Mouse (Mus musculus) embryonic facial prominence, embryonic 15.5 days (tissue): Measurements from ENCODE around the gene Evi5. TPM values are rescaled to one million over a fixed set of nuclear protein-coding genes. Genes with fewer than 3 reads are reported as not detected.

Experiments used
- ATAC-seq: fragments of 200-750 bp; cut with Nextera tagmentation; 2 replicates; pipeline ENCODE4 v1.8.0; 2017; ENCODE audit warnings: low read depth, moderate TSS enrichment; ENCODE audit not compliant: insufficient number of reproducible peaks, low FRiP score, low TSS enrichment
- H3K27ac ChIP-seq: fragments of 300-500 bp; sonication (generic); replicated peaks from 2 replicates; pipeline ENCODE4 v1.5.1; 2015; ENCODE audit warnings: mild to moderate bottlenecking, inconsistent platforms
- H3K27me3 ChIP-seq: fragments of 300-500 bp; sonication (generic); 2 replicates; pipeline ENCODE4 v1.6.1; 2015; ENCODE audit warnings: inconsistent platforms
- H3K36me3 ChIP-seq: fragments of 300-500 bp; sonication (generic); 2 replicates; pipeline ENCODE4 v1.6.1; 2015; ENCODE audit warnings: mild to moderate bottlenecking, inconsistent platforms
- H3K4me1 ChIP-seq: fragments of 300-500 bp; sonication (generic); 2 replicates; pipeline ENCODE4 v1.6.1; 2015; ENCODE audit warnings: inconsistent platforms
- H3K4me2 ChIP-seq: fragments of 300-500 bp; sonication (generic); replicated peaks from 2 replicates; pipeline ENCODE4 v1.6.1; 2015; ENCODE audit warnings: mild to moderate bottlenecking, inconsistent platforms
- H3K4me3 ChIP-seq: fragments of 300-500 bp; sonication (generic); replicated peaks from 2 replicates; pipeline ENCODE4 v1.5.1; 2015; ENCODE audit warnings: mild to moderate bottlenecking, inconsistent platforms
- H3K9ac ChIP-seq: fragments of 300-500 bp; sonication (generic); 2 replicates; pipeline ENCODE4 v1.6.1; 2015; ENCODE audit warnings: inconsistent platforms
- H3K9me3 ChIP-seq: fragments of 300-500 bp; sonication (generic); replicated peaks from 2 replicates; pipeline ENCODE4 v1.6.1; 2016; ENCODE audit warnings: inconsistent platforms
- WGBS: fragments of 180-500 bp; shearing (Covaris S2); methylation state at CpG from one replicate; pipeline ENCODE4 v1.1.7; 2015; 5-methylcytosine and 5-hydroxymethylcytosine counted together
- polyA plus RNA-seq: library from polyadenylated mRNA; unstranded; fragments of >200 nt; fragmentation: Nextera tagmentation; extraction: Ambion mirVana; gene quantifications from 2 replicates; pipeline ENCODE4 v1.2.1, GENCODE M21; 2015

Evi5 gene
- polyA plus RNA-seq, 1 experiment from 2014 or later: 64.0 TPM

DNA sequence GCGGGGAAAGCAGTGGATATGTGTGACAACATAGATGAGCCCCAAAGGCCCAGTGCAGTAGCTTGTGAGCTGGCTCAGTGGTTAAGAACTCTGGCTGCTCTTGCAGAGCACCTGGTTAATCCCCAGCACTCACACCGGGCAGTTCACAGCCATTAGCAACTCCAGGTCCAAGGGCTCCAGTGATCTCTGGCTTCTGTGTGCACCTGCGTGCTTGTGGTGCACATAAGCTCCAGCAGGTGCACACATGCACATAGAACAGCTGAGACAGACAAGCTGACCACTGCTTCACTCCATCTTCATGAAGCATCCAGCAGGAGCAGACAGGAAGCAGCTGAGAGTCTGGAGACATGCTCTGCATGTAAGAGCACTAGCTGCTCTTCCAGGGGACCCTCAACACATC is 136.6 kb downstream of the Evi5 start:
- no peak overlapping the region for H3K27ac ChIP-seq
- H3K4me3 ChIP-seq: no peak overlapping the region
- WGBS: 69% methylated on average over 3 of the region's 3 CpGs
- ATAC-seq: no peak
- H3K4me1 ChIP-seq: no peaks in the 10 kb centered on the region
- no peak overlapping the region for H3K4me2 ChIP-seq
- no peak overlapping the region for H3K9ac ChIP-seq
- H3K27me3 ChIP-seq: no peaks in the 10 kb centered on the region
- H3K9me3 ChIP-seq: no peaks in the 10 kb centered on the region
- H3K36me3 ChIP-seq: no peaks in the 10 kb centered on the region

DNA sequence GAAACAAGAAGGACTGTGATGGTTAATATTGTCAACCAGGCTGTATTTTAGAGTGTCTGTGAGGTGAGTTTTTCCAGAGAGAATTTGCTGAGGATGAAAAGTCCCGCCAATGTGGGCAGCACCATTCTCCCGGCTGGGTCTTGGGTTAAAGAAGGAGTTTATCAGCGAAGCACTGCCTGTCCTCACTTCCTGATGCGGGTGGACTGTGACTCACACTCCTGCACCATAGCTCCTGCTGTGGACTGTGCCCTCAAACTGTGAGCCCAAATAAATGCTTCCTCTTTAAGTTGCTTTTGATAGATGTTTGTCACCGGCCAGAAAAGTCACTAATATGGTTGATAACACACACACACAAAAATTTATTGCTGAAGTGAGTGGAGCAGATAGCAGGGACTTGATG is 138.7 kb downstream of the Evi5 start:
- Histone ChIP-seq H3K4me3 (no peak overlapping the region), H3K36me3 (no peaks in the 10 kb centered on the region), H3K9me3 (no peaks in the 10 kb centered on the region), H3K4me1 (no peaks in the 10 kb centered on the region), H3K27me3 (peaks cover 2% of the 10 kb centered on the region), H3K27ac (no peak overlapping the region), H3K9ac (no peak overlapping the region), H3K4me2 (no peak overlapping the region)
- WGBS: 82% methylated on average over 5 of the region's 5 CpGs
- ATAC-seq: no peak

DNA sequence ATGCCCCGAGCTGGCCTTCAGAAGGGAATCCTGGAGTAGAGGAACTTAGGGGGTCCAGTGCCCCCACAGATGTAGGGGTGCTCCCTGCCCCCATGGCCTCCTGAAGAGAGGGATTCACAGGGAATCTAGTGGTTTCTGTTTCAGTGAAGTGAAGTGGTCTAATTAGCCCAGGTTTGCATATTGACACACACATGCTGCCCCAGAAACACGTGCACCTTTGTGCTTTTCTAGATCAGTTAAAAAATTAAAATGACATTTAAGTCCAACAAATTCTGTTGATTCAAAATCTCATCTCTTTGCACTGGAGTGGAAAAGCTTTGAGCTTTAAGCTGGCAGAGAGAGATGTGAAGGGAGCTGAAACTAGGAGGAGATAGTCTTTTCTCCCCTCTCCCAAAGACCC is 143.1 kb downstream of the Evi5 start:
- Histone ChIP-seq H3K27ac (no peak overlapping the region), H3K27me3 (peaks cover 36% of the 10 kb centered on the region), H3K9ac (no peak overlapping the region), H3K36me3 (no peaks in the 10 kb centered on the region), H3K4me2 (no peak overlapping the region), H3K9me3 (no peaks in the 10 kb centered on the region), H3K4me1 (peaks cover under 1% of the 10 kb centered on the region), H3K4me3 (no peak overlapping the region)
- ATAC-seq: no peak
- WGBS: 30% methylated on average over 2 of the region's 2 CpGs

DNA sequence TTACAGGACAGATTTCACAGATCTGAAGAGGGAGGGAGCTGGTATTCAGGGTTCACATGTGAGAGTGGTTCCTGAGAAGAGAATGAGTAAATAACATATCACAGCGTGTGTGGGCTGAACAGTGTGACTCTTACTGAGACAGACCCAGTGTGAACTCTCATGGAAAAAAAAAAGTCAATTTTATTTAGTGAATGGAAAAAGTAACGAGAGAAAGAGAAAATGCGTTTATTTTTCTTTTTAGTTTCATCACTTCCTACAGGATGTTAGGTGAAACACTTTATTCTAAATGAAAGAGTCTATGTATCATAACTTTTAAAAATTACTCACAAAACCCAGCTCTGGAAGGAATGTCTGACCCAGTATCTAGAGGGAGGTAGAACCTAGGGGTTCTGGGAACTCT is 143.5 kb downstream of the Evi5 start:
- Histone ChIP-seq H3K9me3 (no peaks in the 10 kb centered on the region), H3K4me1 (peaks cover 5% of the 10 kb centered on the region), H3K27me3 (peaks cover 40% of the 10 kb centered on the region), H3K4me3 (no peak overlapping the region), H3K4me2 (no peak overlapping the region), H3K36me3 (no peaks in the 10 kb centered on the region), H3K27ac (no peak overlapping the region), H3K9ac (no peak overlapping the region)
- 40% methylated on average over 3 of the region's 3 CpGs for WGBS
- no peak for ATAC-seq

DNA sequence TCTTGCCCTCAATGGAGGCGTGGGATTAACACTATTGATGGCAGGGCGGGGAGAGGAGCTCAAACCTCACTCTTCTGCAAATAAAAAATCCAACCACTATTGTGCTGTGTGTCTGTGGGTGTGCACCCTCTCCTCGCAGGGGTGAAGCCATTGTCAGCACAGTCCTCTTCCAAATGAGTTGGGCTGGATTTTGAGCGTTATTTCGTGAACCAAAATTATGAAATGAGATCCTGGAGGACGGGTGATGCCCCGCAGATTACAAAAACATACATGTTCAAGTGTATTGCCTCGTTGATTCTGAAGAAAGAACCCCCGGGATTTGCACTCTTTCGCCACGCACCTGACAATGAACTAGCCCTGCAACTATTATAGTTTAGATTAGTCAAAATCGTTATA is 147.9 kb downstream of the Evi5 start:
- Histone ChIP-seq H3K9ac (no peak overlapping the region), H3K9me3 (no peaks in the 10 kb centered on the region), H3K4me2 (peak overlapping the region; percentile 46), H3K4me3 (peak overlapping the region; percentile 33), H3K4me1 (peaks cover 44% of the 10 kb centered on the region), H3K27me3 (peaks cover 82% of the 10 kb centered on the region), H3K36me3 (no peaks in the 10 kb centered on the region), H3K27ac (no peak overlapping the region)
- WGBS: 16% methylated on average over 12 of the region's 12 CpGs
- ATAC-seq: no peak

DNA sequence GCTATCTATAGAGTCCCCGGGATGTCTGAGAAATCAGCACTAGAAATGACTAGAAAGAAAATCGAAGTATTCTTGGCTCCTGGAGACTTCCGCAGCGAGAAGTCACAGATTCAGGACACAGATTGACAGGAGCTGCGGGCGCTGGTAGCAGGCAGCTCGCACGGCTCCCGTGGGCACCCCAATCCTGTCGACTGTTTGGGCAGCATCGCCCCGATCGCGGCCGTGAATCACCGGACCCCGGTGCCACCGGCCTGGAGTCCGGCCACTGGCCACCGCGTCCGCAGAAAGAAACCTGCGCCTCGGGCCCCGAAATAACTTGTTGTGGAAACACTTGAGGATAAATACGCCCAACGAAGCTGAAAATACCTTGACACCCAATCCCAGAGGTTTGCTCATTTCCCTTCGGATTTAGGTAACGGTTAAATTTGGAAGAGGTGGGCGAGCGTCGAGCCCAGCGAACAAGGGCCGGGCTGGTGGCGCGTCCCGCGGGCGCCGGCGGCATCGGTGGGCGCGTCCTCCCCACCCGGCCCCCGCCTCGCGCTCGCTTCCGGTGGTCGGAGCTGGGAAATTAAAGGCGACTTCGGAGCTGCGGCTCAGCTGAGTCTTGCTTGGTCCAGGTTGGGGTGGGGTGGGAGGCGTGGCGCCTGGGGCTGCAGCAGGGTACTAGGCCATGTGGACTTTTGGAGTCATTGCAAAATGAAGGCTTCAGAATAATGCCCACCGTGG is 148.5 kb downstream of the Evi5 start:
- Histone ChIP-seq H3K4me1 (peaks cover 50% of the 10 kb centered on the region), H3K9me3 (no peaks in the 10 kb centered on the region), H3K27ac (no peak overlapping the region), H3K4me2 (peak overlapping the region; percentile 46), H3K36me3 (no peaks in the 10 kb centered on the region), H3K9ac (no peak overlapping the region), H3K4me3 (peak overlapping the region; percentile 33), H3K27me3 (peaks cover 88% of the 10 kb centered on the region)
- no peak for ATAC-seq
- WGBS: under 1% methylated on average over 57 of the region's 57 CpGs

DNA sequence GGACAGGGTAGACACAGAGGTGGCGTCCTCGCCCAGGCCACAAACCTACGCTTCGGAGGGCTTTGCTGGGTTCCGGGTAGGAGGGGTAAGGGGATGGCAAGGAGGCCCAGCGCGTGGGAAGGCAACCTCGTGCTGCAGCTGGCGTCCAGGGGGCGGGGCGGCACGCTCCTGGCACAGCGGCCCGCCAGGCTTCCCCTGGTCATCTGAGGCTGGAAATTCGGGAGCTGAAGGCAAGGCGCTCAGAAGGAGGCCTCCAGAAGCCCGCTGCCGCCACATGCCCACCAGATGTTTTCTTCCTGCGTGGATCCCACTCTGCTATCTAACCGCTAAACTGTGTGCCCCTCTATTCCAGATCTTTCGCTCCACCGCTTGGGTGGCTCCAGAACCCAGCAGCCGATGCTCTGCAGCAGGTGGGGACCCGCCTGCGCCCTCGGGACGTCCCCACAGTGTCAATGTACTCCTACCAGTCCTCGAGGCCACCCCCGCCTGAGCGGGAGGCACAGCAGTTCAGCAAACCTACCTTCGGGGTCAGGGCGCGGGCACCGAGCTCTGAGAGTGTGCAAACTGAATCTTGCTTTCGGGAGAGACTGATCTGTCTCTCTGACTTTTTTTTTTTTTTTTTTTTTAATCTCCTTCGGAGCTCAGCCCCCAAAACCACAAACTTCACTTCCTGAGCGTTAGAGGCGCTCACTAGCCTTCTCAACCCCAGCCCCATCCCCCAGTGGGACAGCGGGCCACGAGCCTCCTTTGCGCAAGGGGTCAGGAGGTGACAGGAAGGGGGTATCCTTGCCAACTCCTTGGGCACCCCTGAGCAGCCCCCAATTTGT is 149.3 kb downstream of the Evi5 start, which contains the start of gene Gfi1:
Gene Gfi1 (minus strand): TSS at position 602 of the 827 bp plus-strand sequence.
- H3K27me3 ChIP-seq: peaks cover 88% of the 10 kb centered on the region
- no peak for ATAC-seq
- peaks cover 56% of the 10 kb centered on the region for H3K4me1 ChIP-seq
- H3K4me2 ChIP-seq: peak within 1 kb of the TSS; percentile 46
- H3K9ac ChIP-seq: no peak within 1 kb of the TSS
- H3K27ac ChIP-seq: no peak within 1 kb of the TSS
- no peaks in the 10 kb centered on the region for H3K36me3 ChIP-seq
- H3K9me3 ChIP-seq: no peaks in the 10 kb centered on the region
- peak within 1 kb of the TSS; percentile 33 for H3K4me3 ChIP-seq
- WGBS: under 1% methylated on average over 41 of the region's 41 CpGs

DNA sequence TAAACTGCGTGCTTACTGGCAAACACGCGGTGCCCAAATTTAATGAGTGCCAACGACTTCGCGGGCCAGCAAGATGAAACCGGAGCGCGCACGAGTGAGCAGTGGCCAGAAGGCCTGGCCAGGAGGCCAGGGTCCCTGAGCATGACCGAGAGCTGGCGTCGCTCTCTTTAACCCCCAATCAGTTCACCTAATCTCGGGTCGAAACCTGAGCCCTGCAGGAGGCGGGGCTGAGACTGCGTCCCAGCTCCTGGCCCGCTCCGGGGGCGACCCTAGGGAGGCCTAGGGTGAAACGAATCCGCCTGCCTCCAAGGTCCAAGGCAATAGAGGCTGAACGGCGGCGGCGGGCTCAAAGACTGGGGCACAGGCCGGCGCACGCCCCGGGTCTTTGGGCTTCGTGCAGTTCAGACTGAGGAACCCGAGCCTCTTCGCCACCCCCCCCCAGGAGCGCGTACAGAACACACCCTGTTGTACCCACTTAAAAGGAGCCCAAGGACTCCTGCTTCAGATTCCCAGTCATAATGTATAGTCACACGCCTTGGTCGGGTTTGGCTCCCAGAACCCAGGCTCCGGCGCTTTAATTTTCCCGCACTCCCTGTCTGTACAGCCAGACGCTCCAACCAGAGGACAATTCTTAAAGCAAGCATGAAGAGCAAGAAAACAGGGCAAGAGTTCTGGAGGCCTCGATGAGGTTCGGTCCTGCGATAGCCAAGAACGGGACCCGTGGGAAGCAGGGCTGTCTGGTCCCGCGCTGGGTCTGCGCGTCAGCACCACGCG is 150.1 kb downstream of the Evi5 start:
- peaks cover 56% of the 10 kb centered on the region for H3K4me1 ChIP-seq
- no peak for ATAC-seq
- no peak overlapping the region for H3K27ac ChIP-seq
- H3K27me3 ChIP-seq: peaks cover 89% of the 10 kb centered on the region
- H3K36me3 ChIP-seq: no peaks in the 10 kb centered on the region
- H3K4me2 ChIP-seq: peak overlapping the region; percentile 46
- under 1% methylated on average over 52 of the region's 52 CpGs for WGBS
- H3K9ac ChIP-seq: no peak overlapping the region
- H3K4me3 ChIP-seq: peak overlapping the region; percentile 33
- H3K9me3 ChIP-seq: no peaks in the 10 kb centered on the region

DNA sequence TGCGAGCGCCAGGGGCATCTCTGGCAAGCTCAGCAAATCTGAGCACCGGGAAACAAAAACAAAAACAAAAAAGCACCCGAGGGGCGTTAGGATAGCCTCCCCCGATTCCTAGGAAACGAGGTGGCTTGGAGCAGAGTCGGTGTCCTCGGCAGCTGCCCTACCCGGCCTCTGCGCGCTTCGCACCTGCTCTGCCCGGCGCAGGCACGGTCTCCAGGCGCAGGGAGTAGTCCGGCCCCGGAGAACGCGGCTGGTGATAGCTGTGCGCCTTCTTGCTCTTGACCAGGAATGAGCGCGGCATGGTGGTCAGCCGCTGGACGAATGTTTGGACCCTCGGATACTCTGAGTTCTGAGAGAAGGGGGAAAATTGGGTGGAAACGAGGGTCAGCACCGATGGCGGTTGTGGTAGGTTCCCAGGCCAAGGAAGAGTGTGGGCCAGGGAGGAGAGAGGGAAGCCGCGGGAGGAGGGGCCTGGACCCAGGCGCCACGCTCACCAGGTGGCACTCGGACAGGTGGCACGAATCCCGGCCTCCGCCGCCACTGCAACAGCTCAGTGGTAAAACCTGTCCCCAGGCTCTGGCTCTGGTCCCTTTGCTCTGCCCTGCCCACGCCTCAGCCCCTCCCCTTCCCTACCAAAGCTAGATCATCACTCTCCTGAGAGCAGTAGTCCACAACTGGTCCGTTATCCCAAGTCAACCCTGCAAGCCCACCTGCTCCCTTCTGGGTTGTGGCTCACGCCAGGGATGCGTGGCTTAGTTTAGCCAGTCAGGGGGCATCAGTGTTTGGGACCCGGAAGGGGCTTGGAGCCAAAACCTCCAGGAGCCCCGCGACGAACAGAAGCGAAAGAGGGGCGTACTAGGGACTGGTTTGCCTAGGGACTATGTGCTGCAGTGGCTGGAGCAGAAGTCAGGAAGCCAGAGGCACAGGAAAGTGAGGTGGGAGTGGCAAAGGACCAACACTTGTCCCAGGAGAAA is 151.1 kb downstream of the Evi5 start:
- peak overlapping the region; percentile 46 for H3K4me2 ChIP-seq
- peaks cover 56% of the 10 kb centered on the region for H3K4me1 ChIP-seq
- no peak overlapping the region for H3K27ac ChIP-seq
- H3K9me3 ChIP-seq: no peaks in the 10 kb centered on the region
- H3K36me3 ChIP-seq: no peaks in the 10 kb centered on the region
- 1% methylated on average over 49 of the region's 49 CpGs for WGBS
- no peak overlapping the region for H3K9ac ChIP-seq
- peak overlapping the region; percentile 33 for H3K4me3 ChIP-seq
- H3K27me3 ChIP-seq: peaks cover 97% of the 10 kb centered on the region
- no peak for ATAC-seq

DNA sequence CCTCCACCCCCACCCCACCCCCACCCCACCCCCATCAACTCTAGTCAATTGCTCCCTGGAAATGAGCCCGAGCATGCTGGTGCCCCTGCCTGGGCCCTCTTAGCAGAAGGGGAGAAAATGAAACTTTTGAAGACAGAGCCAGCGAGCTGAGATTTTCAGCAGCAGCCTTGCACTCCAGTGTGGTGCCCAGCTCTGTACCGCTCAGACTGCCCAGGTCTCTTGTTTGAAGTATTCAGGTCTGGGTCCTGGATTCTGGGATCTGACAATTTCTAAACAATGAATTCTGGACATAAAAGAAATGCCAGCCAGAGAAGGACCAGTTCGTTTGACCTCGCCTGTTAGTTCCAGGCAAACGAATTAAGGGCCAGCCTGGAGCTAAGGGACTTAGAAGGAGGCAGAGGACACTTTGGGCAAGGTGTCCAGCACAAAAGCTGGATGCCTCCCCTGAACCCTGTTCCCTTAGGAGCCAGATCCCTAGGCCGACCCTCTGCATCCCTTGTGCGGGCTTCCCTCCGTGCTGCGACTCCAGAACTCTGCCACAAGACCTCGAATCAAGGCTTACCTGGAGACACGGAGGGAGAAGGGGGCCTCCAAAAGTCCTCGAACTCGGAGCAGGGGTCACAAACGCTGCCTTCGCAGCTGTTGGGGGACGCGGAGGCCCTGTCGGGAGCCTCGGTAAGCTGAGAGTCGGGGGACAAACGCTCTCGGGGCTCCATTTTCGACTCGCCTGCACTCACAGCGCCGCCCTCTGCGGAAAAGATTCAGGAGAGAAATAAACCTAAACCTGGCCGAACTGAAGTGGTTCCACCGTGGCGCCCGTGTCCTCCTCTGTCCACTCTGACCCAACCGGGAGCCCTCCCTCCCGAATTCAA is 152.0 kb downstream of the Evi5 start:
- Histone ChIP-seq H3K36me3 (no peaks in the 10 kb centered on the region), H3K9ac (no peak overlapping the region), H3K4me1 (peaks cover 56% of the 10 kb centered on the region), H3K27me3 (peaks cover 91% of the 10 kb centered on the region), H3K9me3 (no peaks in the 10 kb centered on the region), H3K27ac (no peak overlapping the region), H3K4me3 (peak overlapping the region; percentile 33), H3K4me2 (peak overlapping the region; percentile 46)
- no peak for ATAC-seq
- WGBS: 2% methylated on average over 34 of the region's 34 CpGs
